Mouse (Mus musculus): ENCODE results near the gene Gm45799. TPM values are rescaled to one million over a fixed set of nuclear protein-coding genes. Genes with fewer than 3 reads are reported as not detected.

Gene Gm45799
- total RNA-seq, 1 experiment from 2014 or later: 7.3 TPM

DNA sequence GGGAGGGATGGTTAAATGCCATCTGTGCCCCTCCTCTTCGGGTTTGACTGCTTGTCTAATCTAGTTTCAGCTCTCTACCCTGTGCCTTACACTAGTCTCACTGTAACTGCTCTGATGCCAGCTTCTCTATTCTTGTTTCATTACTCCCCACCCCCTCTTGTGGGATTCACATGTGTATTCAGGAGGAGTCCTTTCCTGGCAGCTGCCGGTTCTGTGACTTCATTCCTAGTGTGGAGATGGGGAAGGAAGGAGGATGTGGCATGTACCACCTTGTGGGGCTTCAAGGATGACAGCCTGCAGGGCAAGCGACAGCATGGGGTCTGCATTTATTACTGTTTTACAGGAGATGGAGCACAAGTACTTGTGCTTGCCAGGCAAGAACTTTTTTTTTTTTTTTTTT lies 1.6 kb downstream of the Gm45799 start:
- DNase-seq: no peak

DNA sequence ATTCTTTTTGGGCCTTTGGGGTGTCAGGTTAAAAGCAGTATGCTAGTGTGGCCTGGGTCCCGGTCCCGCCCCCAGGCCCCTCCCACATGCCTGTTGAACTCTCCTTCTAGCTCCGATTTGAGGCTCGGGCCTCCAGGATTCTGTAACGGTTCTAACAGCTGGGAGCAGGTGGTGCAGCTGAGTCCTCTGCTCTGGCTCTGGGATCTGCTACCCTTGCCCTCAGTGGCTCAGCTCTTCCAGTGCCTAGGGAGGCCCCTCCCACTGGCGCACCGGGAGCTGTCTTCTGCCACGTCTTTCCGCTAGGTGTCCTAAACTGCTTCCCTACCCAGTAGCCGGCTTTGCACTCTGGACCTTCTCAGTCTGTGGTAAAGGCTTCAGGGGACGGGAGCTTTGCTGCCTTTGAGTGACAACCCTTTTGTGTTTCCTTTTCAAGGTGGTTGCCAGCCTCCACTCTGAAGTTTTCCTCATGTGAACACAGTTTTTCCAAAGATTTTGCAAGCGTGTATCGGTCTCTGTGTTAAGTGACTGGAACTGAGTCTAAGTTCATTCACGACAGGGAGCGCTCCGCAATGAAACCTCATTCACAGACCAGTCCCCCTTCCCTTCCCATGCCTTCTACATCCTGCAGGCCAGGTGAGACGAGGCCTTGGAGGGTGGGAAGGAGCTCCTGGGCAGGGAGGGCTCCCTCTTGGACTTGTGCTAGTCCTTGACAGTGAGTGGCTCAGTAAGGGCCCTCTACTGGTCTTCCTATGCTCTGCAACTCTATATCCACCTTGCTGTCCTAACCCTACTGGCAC lies 10.5 kb downstream of the Gm45799 start, which contains the start of gene Dnhd1:
TSS of gene Dnhd1 (plus strand) at position 189 of the 797 bp plus-strand sequence.
- peak; percentile 89 for DNase-seq

DNA sequence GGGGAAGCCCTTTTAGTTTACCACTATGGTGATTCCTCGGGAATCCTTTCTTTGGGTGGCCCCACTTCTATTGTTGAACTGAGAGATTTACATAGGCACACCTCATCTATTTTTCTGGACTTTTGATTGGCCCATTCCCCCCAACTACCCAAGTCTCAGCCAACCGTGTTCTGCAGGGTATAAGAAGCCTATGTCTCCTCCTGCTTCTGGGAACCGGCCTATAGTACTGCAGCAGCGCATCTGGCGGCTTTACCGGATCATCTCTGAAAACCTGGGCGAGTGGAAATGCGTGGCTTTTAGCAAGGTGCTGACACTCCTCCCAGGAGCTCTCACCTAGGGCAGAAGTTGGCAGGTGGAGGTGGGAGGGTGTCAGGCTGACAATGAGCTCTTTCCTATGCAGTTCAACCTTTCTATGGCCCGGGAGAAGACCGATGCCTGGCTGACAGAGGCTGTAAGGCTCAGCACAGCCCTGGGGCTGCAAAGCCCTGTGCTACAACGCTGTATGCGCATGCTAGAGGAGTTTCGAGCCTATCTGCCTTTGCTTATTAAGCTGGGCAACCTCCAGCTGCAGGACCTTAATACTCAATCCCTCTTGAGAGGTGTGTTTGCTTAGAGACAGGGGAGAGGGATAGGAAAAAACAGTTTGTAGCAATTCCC lies 45.3 kb downstream of the Gm45799 start:
- DNase-seq: no peak

DNA sequence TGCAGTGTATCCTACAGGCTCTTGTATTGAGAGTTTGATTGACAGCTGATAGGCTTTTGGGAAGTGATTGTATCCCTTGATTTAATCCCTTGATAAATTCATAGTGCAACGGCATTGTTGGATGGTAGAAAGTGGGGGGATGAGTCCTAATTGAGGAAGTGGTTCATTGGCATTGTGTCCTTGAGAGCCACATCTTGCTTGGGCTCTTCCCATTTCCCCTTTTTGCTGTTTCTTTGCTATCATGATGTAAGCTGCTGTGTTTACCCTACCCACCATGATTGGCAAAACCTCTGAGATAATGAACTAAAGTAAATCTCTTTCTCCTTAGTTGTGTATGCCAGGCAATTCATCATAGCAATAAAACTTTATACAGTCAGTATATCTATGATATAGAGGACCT lies 50.5 kb downstream of the Gm45799 start:
- no peak for DNase-seq

DNA sequence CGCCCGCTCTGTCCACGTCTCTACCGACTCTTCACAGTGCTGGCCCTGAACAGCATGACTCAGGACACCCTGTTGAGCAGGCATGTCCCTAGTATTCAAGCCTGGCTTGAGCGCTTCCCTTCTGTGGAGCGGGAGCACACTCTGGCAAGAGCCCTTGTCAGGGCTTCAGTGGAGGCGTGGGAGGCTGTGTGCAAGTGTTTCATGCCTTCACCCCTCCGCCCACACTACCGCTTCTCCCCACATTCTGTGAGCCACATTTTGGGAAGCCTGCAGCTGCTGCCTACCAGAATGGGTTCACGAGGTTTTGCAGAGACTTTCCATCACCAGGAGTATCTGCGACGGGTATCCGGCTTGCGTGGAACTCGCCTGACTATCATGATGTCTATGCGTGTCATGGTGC lies 62.8 kb downstream of the Gm45799 start:
- DNase-seq: no peak

DNA sequence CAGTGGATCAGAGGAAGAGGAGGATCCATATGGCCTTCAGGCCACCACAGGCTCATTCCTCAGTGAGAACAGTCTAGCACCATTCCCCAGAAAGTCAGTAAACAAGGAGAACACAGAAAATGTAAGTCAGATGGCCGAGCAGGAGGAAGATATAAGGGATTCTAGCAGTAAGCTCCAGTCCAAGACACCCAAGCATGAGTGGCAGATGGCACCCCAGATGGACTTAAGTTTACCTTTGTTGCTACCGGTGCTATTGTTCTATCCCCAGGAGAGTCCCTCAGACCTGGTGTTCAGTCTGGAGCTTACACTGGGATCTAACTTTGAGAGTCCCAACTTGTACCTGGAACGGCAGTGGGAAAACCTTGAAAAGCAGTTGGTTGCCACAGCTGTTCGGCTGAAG lies 63.5 kb downstream of the Gm45799 start:
- no peak for DNase-seq

DNA sequence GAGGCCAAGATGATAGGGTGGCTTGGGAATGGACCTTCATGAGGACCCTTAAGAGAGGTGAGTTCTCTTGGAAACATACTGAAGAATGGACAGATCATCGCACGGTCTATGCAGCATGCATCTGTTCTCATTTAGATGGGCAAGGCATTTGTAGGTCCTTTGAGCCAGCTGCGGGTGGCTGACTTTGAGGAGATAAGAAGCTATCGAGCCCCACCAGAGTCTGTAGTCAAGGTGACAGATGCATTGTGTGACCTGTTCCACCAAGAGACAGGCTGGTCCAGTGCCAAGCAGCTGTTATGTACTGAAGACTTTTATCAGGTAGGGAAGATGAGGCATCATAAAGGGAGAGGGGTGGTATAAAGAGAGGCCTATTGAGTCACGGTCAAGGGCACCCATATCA lies 68.4 kb downstream of the Gm45799 start:
- DNase-seq: no peak

DNA sequence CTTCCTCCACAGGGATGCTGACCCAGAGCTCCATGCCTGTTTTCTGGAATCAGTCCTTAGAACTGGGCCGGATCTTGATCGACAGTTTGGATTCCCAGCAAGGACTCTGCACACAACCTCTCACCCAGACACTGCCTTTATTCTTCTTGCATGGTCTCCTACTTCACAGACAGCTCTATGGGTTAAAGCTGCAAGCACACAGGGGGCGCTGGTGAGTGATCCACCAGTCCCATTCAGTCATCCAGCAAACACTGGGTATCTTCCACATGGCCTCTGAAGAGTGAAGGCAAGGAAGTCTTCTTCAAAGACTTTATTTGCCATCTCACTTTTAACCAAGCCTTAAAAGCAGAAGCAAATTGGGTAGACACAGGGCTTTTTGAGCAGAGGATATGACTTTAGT lies 75.0 kb downstream of the Gm45799 start:
- no peak for DNase-seq

DNA sequence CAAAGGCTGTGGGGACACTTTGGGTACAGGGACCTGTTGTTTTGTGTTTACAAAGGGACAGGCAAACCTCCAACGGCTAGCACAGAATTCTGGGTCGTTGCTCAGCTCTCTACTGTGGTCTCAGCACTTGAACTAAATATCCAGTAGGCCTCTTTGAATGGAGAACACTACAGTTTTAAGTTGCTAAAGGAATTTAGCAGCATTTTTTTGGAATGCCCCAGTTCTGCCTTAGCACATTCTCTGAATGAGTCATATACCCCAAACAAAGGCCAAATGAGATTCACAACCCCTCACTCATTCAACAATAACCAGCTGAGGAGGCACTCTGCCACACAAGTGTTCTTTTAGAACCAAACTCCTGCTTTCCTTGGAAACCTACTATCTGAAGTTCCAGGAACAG lies 81.6 kb downstream of the Gm45799 start:
- no peak for DNase-seq

DNA sequence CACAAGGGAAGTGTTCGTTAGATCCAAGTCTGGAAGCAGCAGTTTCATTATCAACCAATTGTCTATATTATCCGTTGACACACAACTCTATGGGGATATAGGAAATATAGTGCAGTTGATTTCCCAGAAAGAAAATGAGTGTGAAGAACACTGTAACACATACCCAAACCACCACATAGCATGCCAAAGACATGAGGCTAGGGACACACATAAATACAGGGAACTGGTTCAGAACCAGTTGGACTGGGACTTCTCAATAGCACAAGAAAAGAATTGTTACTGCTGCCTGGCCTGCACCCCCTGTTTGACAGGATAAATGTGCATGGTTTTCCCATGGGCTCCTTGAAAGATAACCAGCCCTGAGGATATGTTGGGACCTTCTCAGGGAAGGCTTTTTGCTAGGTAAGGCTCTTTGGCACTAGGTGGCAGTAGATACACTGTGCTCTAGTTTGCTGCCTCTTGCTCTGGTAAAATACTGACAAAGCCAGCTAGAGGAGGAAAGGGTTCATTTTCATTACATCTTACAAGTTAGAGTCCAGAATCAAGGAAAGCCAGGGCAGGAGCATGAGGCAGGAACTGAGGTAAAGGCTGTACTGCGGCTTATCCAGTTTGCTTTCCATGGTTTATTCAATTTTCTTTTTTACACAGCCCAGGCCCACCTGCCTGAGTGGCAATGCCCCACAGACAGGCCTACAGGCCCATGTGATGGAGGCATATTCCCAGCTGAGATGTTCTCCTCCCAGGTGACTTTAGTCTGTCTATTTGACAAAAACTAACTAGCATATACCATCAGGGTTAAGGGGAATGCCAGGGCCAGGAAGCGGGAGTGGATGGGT lies 86.0 kb downstream of the Gm45799 start:
- peak; percentile 46 for DNase-seq

DNA sequence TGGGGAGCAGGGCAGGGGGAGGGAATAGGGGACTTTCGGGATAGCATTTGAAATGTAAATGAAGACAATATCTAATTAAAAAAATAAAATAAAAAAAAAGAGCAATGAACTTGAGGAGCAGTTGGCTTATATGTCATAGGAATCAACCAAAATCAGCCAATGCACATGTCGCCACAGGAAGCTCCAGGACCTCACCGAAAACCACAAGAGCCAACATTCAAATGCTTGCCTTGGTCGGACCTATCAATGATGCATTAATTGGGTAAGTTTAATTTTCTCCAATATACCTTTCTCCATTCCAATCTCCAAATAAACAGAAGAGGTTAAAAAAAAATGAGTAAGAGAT lies 86.6 kb downstream of the Gm45799 start:
- DNase-seq: no peak

DNA sequence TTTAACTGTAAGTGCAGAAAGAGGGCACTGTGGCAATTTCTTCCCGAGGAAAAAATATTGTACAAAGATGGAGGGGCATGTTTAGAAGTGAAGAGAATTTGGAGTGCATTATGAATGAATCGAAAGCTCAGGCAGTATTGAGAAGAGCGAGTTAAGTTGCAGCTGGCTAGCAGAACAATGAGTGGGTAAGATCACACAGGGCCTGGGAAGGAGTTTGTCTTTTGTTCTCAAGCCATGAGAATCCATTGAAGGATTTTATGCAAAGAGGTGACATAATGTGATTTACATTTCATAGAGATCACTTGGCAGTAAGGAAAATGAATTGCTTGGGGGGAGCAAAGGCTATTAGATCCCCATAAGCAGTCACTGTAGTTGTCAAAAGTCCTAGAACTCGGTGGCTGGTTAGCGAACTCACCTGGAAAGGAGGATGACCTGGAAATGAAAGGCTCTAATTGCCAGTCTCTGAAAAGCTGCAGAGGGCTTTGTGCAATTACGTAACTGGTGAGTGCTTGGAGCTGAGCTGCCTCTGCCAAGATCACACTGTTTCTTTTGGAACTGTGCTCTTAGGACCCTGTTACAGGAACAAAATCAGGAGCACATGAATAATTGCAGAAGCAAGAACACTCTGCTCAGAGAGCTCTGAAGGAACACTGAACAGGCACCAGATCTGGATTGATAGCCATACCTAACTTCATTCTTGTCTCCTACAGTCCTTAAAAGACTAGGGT lies 88.5 kb downstream of the Gm45799 start:
- DNase-seq: no peak

DNA sequence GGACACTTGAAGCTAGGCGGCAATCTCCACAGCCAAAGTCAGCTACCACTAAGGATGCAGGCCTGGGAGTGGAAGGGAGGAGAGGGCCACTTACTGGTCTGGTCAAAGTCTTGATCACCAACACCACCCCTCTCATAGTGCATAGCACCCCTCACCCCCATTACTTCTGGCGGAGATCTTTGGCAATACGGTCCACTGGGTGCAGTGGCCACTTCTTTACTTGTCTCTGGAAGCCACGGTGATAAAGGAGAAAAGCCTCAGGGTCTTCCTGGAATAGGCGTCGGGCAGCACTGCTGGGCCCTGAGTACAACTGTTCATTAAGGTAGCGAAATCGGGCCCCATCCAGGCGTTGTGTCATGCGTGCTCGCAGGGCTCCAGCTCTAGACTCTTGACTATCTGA lies 93.5 kb downstream of the Gm45799 start:
- no peak for DNase-seq

Other genes starting within 250 kb of the Gm45799 start
- gene Fam160a2, start 240.5 kb upstream of the Gm45799 start, total RNA-seq (2021): 23.5 and 26.0 TPM in 2 replicates
- not detected in 2 replicates for gene Cnga4, start 236.0 kb upstream of the Gm45799 start, total RNA-seq (2021)
- not detected in 2 replicates for gene Cckbr, start 214.8 kb upstream of the Gm45799 start, total RNA-seq (2021)
- gene Cavin3, start 158.3 kb upstream of the Gm45799 start, total RNA-seq (2021): 62.7 and 66.2 TPM in 2 replicates
- gene Smpd1, start 86.2 kb upstream of the Gm45799 start, total RNA-seq (2021): 61.5 and 76.3 TPM in 2 replicates
- gene Apbb1, start 58.9 kb upstream of the Gm45799 start, total RNA-seq (2021): 14.1 and 19.4 TPM in 2 replicates
- 31.2 and 508 TPM in 2 replicates for gene Hpx, start 40.4 kb upstream of the Gm45799 start, total RNA-seq (2021)
- 32.5 and 47.2 TPM in 2 replicates for gene Trim3, start 7.0 kb upstream of the Gm45799 start, total RNA-seq (2021)
- 130 and 136 TPM in 2 replicates for gene Timm10b, start 496 bp upstream of the Gm45799 start, total RNA-seq (2021)
- 58.4 and 68.2 TPM in 2 replicates for gene Arfip2, start 136 bp upstream of the Gm45799 start, total RNA-seq (2021)
- 2.0 and 2.8 TPM in 2 replicates for gene Dnhd1, start 10.3 kb downstream of the Gm45799 start, total RNA-seq (2021)
- gene Ilk, start 96.0 kb downstream of the Gm45799 start, total RNA-seq (2021): 133 and 145 TPM in 2 replicates
- gene Rrp8, start 96.8 kb downstream of the Gm45799 start, total RNA-seq (2021): 16.2 and 19.3 TPM in 2 replicates
- 161 and 179 TPM in 2 replicates for gene Taf10, start 103.8 kb downstream of the Gm45799 start, total RNA-seq (2021)
- 74.8 and 75.4 TPM in 2 replicates for gene Tpp1, start 111.7 kb downstream of the Gm45799 start, total RNA-seq (2021)
- gene Dchs1, start 147.1 kb downstream of the Gm45799 start, total RNA-seq (2021): 11.7 and 14.6 TPM in 2 replicates
- gene Mrpl17, start 170.5 kb downstream of the Gm45799 start, total RNA-seq (2021): 198 and 209 TPM in 2 replicates